Mouse (Mus musculus) right cerebral cortex, postnatal 36 days (tissue): ENCODE data around the gene Disc1.

Experiments
- DNase-seq, 2 experiments: peaks; one replicate each; pipeline ENCODE4 v3.0.0; 2022; ENCODE audit warnings: low spot score in 2 of 2, mixed read lengths in 1 of 2

Gene Disc1

DNA sequence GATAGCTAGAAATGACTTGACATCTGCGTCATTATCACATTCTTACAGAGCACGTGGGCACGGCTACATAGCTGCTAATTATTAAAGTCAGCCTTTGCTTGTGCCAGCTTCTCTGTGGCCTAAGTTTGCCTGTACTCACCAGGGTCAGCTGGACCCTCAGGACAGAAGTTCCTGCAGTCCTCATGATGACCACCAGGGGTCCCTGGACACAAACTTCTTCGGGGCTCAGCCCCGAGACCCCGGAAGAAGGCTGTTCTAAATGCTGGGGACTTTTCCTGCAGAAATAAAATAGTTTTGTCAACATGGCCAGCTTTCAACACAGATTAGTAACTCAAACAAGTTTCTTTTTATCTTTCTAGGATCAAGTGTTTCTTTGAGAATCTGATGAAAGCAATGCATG, 74.3 kb downstream of the Disc1 start:
- no peak for DNase-seq

GRCm38 (mm10) chr8:125130835-125131234, 76.8 kb downstream of the Disc1 start:
- no peak for DNase-seq

DNA sequence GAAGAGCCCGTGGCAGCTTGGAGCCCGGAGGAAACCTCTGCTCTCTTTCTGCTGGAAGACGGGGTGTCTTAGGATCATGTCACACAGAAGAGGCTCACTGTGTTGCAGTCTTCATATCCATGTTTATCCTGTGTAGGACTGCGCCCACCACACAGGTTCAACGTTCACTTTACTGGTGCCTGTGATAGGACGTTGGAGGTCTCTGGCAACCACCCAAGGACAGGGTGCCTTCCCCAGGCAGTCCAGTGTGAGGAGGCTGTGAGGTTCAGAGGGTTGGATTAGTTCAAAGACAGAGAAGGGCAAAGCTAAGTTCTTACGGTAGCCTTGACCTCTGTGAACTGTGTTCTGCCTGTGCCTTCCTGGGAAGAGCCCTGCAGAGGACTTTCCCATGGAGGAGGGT, 77.3 kb downstream of the Disc1 start:
- DNase-seq: no peak

DNA sequence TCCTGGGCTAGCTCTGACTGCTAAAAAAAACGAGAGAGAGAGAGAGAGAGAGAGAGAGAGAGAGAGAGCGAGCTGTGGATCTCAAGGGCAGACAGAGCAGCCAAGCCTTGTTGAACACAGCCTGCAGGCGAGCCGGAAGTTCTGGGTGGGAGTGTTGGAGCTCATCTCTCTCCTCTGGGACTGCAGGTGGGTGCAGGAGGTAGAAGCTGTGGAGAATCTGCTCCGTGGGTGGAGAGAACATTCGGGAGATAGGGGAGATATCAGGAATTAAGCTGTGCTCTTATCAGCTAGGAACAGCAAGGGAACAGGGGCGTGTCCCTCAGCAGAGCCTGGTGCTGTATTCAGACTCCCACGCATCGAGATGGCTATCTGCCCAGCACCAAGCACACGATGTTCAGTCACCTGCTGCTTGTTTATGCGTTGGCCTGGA, 79.7 kb downstream of the Disc1 start:
- DNase-seq: peak; percentile 34 to 54

DNA sequence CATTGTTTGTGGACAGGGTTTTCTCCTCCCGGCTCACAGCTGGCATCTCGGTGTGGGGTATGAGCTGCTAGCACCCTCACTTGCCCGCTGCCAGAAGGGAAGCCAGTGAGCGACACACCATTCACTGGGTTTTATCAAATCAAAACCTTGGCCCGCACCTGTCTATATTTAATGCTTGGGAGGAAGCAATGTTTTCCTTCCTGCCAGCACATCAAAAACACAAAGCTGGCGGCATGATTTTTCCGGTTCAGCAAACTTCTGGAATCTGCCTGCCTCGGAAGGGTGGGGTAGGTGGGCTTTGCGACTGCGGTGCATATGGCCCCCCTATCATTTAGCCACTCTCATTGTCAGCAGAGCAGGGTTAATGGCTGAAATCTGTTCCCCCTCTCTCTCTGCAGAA, 80.9 kb downstream of the Disc1 start:
- DNase-seq: no peak

- DNase-seq: no peak
Measured at GRCm38 (mm10) chr8:125139689-125140150, 85.7 kb downstream of the Disc1 start.

GRCm38 (mm10) chr8:125140965-125141364, 87.0 kb downstream of the Disc1 start:
- DNase-seq: no peak

- DNase-seq: no peak
Measured at GRCm38 (mm10) chr8:125156863-125157640, 103.1 kb downstream of the Disc1 start.

DNA sequence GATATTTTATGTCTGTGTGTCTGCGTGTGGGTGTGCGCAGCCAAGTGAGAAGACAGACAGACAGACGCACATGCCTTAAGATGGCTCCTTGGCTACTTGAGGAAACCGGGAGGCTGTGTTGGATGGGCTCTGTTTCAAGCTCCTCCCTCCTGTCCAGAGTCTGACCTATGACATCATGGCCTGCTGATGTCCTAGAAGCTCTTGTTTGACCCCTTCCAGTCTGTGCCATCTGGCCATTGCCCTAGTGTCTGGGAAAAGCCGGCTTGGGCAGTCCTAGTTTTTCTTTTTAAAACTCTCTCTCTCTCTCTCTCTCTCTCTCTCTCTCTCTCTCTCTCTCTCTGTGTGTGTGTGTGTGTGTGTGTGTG, 103.6 kb downstream of the Disc1 start:
- DNase-seq: no peak

- DNase-seq: no peak
Measured at GRCm38 (mm10) chr8:125159387-125159786, 105.4 kb downstream of the Disc1 start.

DNA sequence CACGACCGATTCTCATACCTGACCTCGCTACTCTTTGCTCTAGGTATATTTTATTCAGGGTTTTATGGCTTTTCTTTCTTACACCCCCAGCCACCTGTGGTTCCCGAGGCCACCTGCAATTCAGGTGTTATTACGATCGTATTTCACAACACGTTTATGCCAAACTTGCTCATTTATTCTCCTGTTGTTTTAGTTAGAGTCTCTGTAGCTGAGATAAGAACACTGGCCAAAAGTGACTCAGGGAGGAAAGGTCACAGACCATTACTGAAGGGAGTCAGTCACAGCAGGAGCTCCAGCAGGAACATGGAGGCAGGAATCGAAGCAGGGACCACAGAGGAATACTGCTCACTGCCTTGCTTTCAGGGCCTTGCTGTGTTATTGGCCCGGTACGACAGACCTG, 109.5 kb downstream of the Disc1 start:
- DNase-seq: no peak

- DNase-seq: no peak
Measured at GRCm38 (mm10) chr8:125163906-125164305, 109.9 kb downstream of the Disc1 start.

DNA sequence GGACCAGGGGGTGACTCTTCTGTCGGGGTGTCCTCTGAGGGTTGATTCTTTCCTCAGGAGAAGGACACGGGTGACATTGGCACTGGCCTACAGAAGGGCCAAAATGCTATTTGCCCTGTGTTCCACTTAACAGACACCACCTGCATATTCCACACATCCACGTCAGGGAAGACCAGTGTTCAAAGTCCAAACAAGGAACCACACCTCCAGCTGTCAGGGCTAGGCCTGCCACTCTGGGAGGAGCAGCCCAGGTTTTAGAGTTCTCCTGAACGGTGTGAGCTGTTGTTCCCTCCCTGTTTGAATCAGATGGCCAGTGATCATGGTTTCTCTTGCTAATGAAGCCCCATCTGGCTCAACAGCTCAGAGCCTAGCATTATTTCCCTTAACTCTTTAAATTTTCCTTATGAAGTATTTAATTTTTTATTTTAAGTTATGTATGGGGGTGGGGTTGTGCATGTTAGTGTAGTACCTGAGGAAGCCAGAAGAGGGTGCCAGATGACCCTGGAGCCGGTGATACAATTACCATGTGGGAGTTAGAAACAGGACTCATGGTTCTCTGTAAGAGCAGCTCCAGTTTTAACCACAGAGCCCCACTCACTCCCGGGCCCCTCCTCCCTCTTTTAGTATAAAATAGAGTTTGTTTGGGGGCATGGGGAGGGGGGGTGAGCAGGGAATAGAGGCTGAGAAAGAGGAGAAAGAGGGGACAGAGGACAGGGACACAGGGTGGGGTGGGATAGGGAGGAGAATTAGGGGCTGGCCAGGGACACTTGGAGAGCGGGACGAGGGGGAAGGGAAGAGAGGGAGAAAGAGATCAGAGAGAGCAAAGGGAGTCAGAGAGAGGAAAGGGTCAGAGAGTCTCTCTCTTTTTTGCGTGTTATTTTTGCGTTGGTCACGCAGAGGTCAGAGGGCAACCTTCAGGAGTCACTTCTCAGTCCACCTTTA, 111.8 kb downstream of the Disc1 start:
- no peak for DNase-seq

GRCm38 (mm10) chr8:125166545-125166944, 112.5 kb downstream of the Disc1 start:
- no peak for DNase-seq

DNA sequence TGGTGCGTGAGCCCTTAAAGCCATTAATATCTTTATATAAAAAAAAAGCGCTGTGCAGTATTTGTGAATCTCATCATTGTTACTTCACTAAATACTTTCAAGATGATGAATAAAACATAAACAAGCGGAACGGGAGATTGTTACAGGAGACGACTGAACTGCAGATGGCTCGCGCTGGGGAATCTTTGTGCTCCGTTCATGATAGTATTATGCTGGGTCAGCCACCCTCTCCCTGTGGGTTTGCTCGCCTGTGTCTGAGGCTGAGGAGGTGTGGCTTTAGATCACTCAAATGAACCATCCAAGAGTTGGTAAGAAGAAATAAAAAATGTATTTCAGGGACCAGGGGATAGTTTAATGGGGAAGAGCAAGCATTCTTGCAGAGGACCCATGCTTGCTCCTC, 113.0 kb downstream of the Disc1 start:
- DNase-seq: no peak

GRCm38 (mm10) chr8:125169628-125170027, 115.6 kb downstream of the Disc1 start:
- DNase-seq: no peak

GRCm38 (mm10) chr8:125171531-125171930, 117.5 kb downstream of the Disc1 start:
- DNase-seq: no peak

DNA sequence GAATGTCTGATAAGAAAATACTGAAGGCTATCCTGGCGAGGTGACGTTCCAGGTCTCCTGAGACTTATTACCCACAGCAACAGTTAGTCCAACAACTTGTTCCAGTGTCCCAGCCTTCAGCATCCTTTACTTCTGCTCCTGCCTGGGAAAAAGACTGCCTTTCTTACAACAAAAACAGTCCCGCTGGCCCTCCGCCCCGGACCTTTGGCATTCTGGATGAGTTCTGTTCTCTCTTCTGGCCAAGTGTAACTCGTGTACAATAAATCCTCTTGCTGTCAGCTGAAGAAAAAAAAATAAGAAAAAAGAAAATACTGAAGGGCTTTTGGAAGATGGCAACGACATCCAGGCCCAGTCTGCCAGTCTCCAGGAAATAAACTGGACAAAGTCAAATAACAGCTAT, 120.2 kb downstream of the Disc1 start:
- no peak for DNase-seq

DNA sequence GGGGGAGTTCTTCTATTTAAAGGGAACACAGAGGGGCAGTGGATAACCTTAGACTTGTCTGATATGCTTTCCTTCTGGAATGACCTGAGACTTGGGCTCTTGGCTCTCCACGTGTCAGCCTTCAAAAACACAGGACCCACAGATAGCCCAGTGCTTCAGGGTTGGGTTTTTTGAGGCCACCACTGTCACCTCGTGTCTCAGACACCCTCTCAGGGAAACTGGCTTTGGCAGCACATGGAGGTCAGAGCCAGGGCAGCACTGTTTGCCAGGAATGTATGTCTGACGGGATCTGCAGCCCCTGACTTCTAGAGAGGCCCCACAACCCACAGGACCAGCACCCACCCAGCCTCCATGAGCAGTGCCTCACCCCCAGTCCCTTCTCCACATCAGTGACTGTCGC, 120.9 kb downstream of the Disc1 start:
- DNase-seq: no peak

DNA sequence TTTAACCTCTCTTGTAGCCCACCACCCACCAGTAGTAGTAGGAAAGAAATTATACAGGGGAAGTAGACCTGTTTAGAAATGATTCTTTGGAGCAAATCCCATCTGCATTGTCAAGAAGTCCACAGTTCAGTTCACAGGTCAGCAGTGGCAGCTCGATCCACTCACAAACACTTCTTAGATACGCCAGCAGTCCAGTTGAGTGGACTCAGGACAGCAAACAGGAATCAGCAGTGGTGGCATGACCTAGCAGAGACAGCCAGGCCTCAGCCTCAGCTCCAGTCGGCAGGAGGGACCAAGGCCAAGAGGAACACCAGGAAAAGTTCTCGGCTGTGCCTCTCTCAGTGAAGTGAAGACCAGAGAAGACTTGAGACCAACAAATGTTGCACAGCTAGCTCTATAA, 121.7 kb downstream of the Disc1 start:
- DNase-seq: no peak

DNA sequence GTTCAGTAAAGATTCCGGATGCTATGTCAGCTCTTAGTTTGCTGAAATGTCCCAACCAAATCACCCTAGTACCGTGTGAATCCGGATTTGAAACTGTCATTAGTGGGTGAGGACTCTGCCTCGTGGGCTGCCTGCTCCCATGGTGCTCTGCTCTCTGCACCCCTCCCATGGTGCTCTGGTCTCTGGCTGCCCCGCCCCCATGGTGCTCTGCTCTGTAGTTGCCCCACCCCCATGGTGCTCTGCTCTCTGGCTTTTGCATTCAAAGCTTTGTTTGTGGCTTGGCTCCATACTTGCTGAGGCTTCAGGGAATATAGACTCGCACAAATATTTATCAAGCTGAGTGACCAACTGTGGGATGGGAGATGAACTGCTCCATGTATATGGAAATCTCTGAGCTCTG, 123.1 kb downstream of the Disc1 start:
- DNase-seq: no peak

- DNase-seq: no peak
Measured at GRCm38 (mm10) chr8:125177958-125178357, 124.0 kb downstream of the Disc1 start.
